Mouse (Mus musculus) forebrain, embryonic 12.5 days (tissue): Measurements from ENCODE around the gene Prpsap1. TPM values are rescaled to one million over a fixed set of nuclear protein-coding genes. Genes with fewer than 3 reads are reported as not detected.
"Not testable (repeated sequence)": the region's sequence is repeated elsewhere in the genome, so short reads cannot be mapped to it uniquely, and the experiment has no call there.

ENCODE experiments used
- ATAC-seq: fragments of 200-750 bp; cut with Nextera tagmentation; 2 replicates; pipeline ENCODE4 v1.8.0; 2017; ENCODE audit warnings: moderate TSS enrichment; ENCODE audit not compliant: low FRiP score
- H3K27ac ChIP-seq: fragments of 300-500 bp; sonication (generic); 2 replicates; pipeline ENCODE4 v1.5.1; 2016; ENCODE audit warnings: mild to moderate bottlenecking
- H3K27me3 ChIP-seq: fragments of 300-500 bp; sonication (generic); 2 replicates; pipeline ENCODE4 v1.6.1; 2016; ENCODE audit warnings: mild to moderate bottlenecking
- H3K36me3 ChIP-seq: fragments of 300-500 bp; sonication (generic); replicated peaks from 2 replicates; pipeline ENCODE4 v1.6.1; 2016; ENCODE audit warnings: mild to moderate bottlenecking
- H3K4me1 ChIP-seq: fragments of 300-500 bp; sonication (generic); 2 replicates; pipeline ENCODE4 v1.6.1; 2016
- H3K4me2 ChIP-seq: fragments of 300-500 bp; sonication (generic); 2 replicates; pipeline ENCODE4 v1.6.1; 2016; ENCODE audit warnings: mild to moderate bottlenecking, moderate library complexity
- H3K4me3 ChIP-seq: fragments of 300-500 bp; sonication (generic); replicated peaks from 2 replicates; pipeline ENCODE4 v1.5.1; 2016; ENCODE audit warnings: mild to moderate bottlenecking
- H3K9ac ChIP-seq: fragments of 300-500 bp; sonication (generic); 2 replicates; pipeline ENCODE4 v1.6.1; 2016; ENCODE audit warnings: mild to moderate bottlenecking
- H3K9me3 ChIP-seq: fragments of 300-500 bp; sonication (generic); 2 replicates; pipeline ENCODE4 v1.6.1; 2016
- WGBS: fragments of 180-500 bp; shearing (Covaris S2); methylation state at CpG from one replicate; pipeline ENCODE4 v1.1.7; 2016; 5-methylcytosine and 5-hydroxymethylcytosine counted together
- polyA plus RNA-seq: library from polyadenylated mRNA; unstranded; fragments of >200 nt; fragmentation: Nextera tagmentation; extraction: Ambion mirVana; gene quantifications from 2 replicates; pipeline ENCODE4 v1.2.1, GENCODE M21; 2016

Gene Prpsap1
- polyA plus RNA-seq, 1 experiment from 2014 or later, result 176 TPM

DNA sequence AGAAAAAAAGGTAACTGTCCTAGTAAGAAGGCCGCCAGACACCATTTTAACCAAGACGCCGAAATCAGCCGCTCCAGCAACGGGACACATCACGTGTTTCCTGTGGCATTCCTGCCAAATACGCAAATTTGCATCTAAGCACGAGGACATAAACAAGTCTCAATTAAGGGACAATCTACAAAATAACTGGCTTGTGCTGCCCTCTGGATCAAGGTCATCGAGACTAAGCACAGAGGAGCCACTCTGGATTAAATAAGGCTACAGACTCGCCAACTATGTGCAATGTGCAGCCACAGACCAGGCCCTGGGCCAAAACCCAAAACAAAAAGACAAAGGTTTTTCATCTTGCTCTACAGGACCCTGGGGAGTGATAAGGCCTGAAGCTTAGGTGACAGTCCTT is 18.0 kb downstream of the Prpsap1 start:
- Histone ChIP-seq H3K27me3 (no peaks in the 10 kb centered on the region), H3K9me3 (no peaks in the 10 kb centered on the region), H3K36me3 (peaks cover 98% of the 10 kb centered on the region), H3K9ac (no peak overlapping the region), H3K4me1 (peaks cover 4% of the 10 kb centered on the region; the same call in 1 of the 2 replicates), H3K27ac (no peak overlapping the region), H3K4me2 (no peak overlapping the region), H3K4me3 (no peak overlapping the region)
- 89% methylated on average over 10 of the region's 10 CpGs for WGBS
- no peak for ATAC-seq

GRCm38 (mm10) chr11:116472275-116472674 is 21.7 kb downstream of the Prpsap1 start:
- WGBS, result 84% methylated on average over 4 of the region's 4 CpGs
- Histone ChIP-seq H3K4me1 (no peaks in the 10 kb centered on the region), H3K4me2 (no peak overlapping the region), H3K36me3 (peaks cover 79% of the 10 kb centered on the region), H3K9me3 (no peaks in the 10 kb centered on the region), H3K9ac (no peak overlapping the region), H3K4me3 (no peak overlapping the region), H3K27ac (no peak overlapping the region), H3K27me3 (no peaks in the 10 kb centered on the region)
- no peak for ATAC-seq

GRCm38 (mm10) chr11:116470896-116471295 is 23.1 kb downstream of the Prpsap1 start:
- ATAC-seq, result no peak
- Histone ChIP-seq H3K9ac (no peak overlapping the region), H3K4me3 (no peak overlapping the region), H3K27ac (no peak overlapping the region), H3K36me3 (peaks cover 66% of the 10 kb centered on the region), H3K9me3 (no peaks in the 10 kb centered on the region), H3K27me3 (no peaks in the 10 kb centered on the region), H3K4me1 (no peaks in the 10 kb centered on the region), H3K4me2 (no peak overlapping the region)
- WGBS, result 93% methylated on average over 4 of the region's 4 CpGs

GRCm38 (mm10) chr11:116470249-116470648 is 23.8 kb downstream of the Prpsap1 start:
- no peak overlapping the region for H3K4me2 ChIP-seq
- H3K9me3 ChIP-seq, result no peaks in the 10 kb centered on the region
- H3K27ac ChIP-seq, result no peak overlapping the region
- 79% methylated on average over 3 of the region's 3 CpGs for WGBS
- no peaks in the 10 kb centered on the region for H3K27me3 ChIP-seq
- H3K9ac ChIP-seq, result no peak overlapping the region
- no peak for ATAC-seq
- H3K36me3 ChIP-seq, result peaks cover 59% of the 10 kb centered on the region
- no peaks in the 10 kb centered on the region for H3K4me1 ChIP-seq
- no peak overlapping the region for H3K4me3 ChIP-seq

- WGBS, result 84% methylated on average over 3 of the region's 3 CpGs
- not testable (repeated sequence) for ATAC-seq
These were observed 25.7 kb downstream of the Prpsap1 start for GRCm38 (mm10) chr11:116468338-116468737.

GRCm38 (mm10) chr11:116466141-116466540 is 27.9 kb downstream of the Prpsap1 start, which contains the start of gene Qrich2:
Gene Qrich2, minus strand, starts transcription at chr11:116466241.
- Histone ChIP-seq H3K9ac (no peak within 1 kb of the TSS), H3K27ac (no peak within 1 kb of the TSS), H3K4me2 (no peak within 1 kb of the TSS), H3K27me3 (no peaks in the 10 kb centered on the region), H3K9me3 (no peaks in the 10 kb centered on the region), H3K36me3 (peaks cover 20% of the 10 kb centered on the region), H3K4me3 (no peak within 1 kb of the TSS), H3K4me1 (no peaks in the 10 kb centered on the region)
- 77% methylated on average over 20 of the region's 20 CpGs for WGBS
- no peak for ATAC-seq

More at GRCm38 (mm10) chr11:116468338-116468737, 25.7 kb downstream of the Prpsap1 start:
- not testable (repeated sequence) for H3K27ac ChIP-seq, H3K4me2 ChIP-seq, H3K27me3 ChIP-seq, H3K4me3 ChIP-seq, H3K9me3 ChIP-seq, H3K4me1 ChIP-seq, H3K9ac ChIP-seq
- H3K36me3 ChIP-seq, result peaks cover 42% of the 10 kb centered on the region

GRCm38 (mm10) chr11:116463833-116464232 is 30.2 kb downstream of the Prpsap1 start:
- peak; percentile 57; the same call in 1 of the 2 replicates for ATAC-seq
- Histone ChIP-seq H3K36me3 (no peaks in the 10 kb centered on the region), H3K4me1 (no peaks in the 10 kb centered on the region), H3K4me2 (no peak overlapping the region), H3K27ac (no peak overlapping the region), H3K4me3 (no peak overlapping the region), H3K27me3 (no peaks in the 10 kb centered on the region), H3K9ac (no peak overlapping the region), H3K9me3 (no peaks in the 10 kb centered on the region)
- WGBS, result 22% methylated on average over 2 of the region's 2 CpGs

GRCm38 (mm10) chr11:116463338-116463737 is 30.7 kb downstream of the Prpsap1 start:
- H3K4me3 ChIP-seq, result no peak overlapping the region
- ATAC-seq, result no peak
- no peak overlapping the region for H3K4me2 ChIP-seq
- no peaks in the 10 kb centered on the region for H3K27me3 ChIP-seq
- no peak overlapping the region for H3K9ac ChIP-seq
- H3K4me1 ChIP-seq, result no peaks in the 10 kb centered on the region
- H3K9me3 ChIP-seq, result no peaks in the 10 kb centered on the region
- H3K27ac ChIP-seq, result no peak overlapping the region
- no peaks in the 10 kb centered on the region for H3K36me3 ChIP-seq
- WGBS, result 61% methylated on average over 5 of the region's 5 CpGs

DNA sequence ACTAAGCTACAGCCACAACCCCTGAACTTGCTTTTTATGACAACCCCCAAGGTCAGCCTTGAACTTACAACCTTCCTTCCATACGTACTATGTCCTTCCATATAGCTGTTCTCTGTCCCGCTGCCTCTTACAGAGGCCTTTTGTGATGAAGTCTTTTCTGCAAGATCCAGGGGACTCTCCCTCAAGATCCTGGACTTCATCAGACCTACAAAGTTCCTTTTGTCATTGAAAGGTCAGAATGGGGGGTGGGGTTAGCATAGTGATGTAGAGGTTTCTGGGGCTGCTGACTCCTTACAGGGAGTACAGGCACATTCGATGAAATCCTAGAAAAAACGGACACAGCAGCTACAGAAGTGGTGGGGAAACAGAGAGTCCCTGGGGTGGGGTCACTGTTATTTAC is 34.2 kb downstream of the Prpsap1 start:
- Histone ChIP-seq H3K4me3 (no peak overlapping the region), H3K36me3 (no peaks in the 10 kb centered on the region), H3K4me2 (no peak overlapping the region), H3K9me3 (no peaks in the 10 kb centered on the region), H3K4me1 (no peaks in the 10 kb centered on the region), H3K9ac (no peak overlapping the region), H3K27ac (no peak overlapping the region), H3K27me3 (peaks cover 4% of the 10 kb centered on the region; the same call in 1 of the 2 replicates)
- 59% methylated on average over 4 of the region's 4 CpGs for WGBS
- ATAC-seq, result no peak

DNA sequence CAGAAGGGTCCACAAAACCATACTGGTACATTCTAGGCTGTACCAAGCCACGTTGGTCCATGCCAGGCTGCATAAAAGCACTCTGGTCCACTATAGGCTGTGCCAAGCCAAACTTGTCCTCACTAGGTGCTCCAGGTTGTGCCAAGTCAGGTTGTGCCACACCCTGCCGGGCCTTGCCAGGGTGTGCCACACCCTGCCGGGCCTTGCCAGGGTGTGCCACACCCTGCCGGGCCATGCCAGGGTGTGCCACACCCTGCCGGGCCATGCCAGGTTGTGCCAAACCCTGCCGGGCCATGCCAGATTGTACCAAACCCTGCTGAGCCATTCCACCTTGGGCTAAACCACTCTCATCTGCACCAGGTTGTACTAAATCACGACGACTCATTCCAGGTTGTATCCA is 37.8 kb downstream of the Prpsap1 start:
- H3K9ac ChIP-seq, result no peak overlapping the region
- H3K27me3 ChIP-seq, result peaks cover 4% of the 10 kb centered on the region; the same call in 1 of the 2 replicates
- 85% methylated on average over 8 of the region's 8 CpGs for WGBS
- H3K4me2 ChIP-seq, result no peak overlapping the region
- no peaks in the 10 kb centered on the region for H3K4me1 ChIP-seq
- H3K9me3 ChIP-seq, result no peaks in the 10 kb centered on the region
- no peak overlapping the region for H3K4me3 ChIP-seq
- no peaks in the 10 kb centered on the region for H3K36me3 ChIP-seq
- H3K27ac ChIP-seq, result no peak overlapping the region
- no peak for ATAC-seq

DNA sequence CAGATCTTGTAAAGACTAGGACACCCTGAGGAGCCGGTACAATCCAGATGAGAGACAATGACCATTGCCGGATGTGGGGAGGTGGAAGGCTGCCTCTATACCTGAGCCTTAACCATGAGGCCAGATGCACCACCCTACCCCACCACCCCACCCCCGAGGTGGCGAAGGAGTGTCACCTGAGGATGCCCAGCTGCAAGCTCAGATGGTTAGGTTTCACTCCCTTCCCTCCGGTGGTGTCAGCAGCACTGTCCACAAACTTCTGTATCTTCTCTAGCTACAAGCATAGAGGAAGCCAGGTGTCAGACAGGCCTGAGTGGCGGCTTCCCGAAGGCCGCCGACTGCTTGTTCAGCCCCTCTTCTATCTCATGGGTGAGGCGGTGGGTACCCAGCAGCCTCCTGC is 40.1 kb downstream of the Prpsap1 start:
- H3K36me3 ChIP-seq, result no peaks in the 10 kb centered on the region
- H3K27me3 ChIP-seq, result peaks cover 4% of the 10 kb centered on the region; the same call in 1 of the 2 replicates
- no peaks in the 10 kb centered on the region for H3K4me1 ChIP-seq
- H3K27ac ChIP-seq, result no peak overlapping the region
- no peak for ATAC-seq
- WGBS, result 87% methylated on average over 10 of the region's 10 CpGs
- no peak overlapping the region for H3K9ac ChIP-seq
- 0 out of 2 replicates have a peak, but pooled peaks cover 5% of the 10 kb centered on the region for H3K9me3 ChIP-seq
- no peak overlapping the region for H3K4me3 ChIP-seq
- no peak overlapping the region for H3K4me2 ChIP-seq

DNA sequence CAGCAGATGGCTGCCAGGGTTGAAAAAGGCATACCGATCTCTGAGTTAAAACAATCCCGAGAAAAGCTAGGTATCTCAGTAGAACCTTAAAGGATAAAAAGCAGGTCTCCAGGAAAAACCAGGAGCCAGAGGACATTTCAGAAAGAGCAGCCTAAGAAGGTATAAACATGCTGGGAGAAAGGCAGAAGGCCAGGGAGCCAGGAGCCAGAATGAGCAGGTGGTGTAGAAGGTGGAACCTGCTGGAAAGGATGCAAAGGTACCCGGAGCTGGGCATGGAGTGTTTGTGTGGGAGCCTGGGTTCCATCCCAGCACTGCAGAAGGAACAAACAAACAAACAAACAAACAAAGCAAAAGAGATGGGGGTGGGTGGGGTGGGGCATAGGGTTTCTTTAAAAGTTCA is 44.7 kb downstream of the Prpsap1 start:
- WGBS, result 97% methylated on average over 3 of the region's 3 CpGs
- Histone ChIP-seq H3K27me3 (peaks cover 22% of the 10 kb centered on the region), H3K4me1 (peaks cover 7% of the 10 kb centered on the region; the same call in 1 of the 2 replicates), H3K9me3 (0 out of 2 replicates have a peak, but pooled peaks cover 5% of the 10 kb centered on the region), H3K36me3 (no peaks in the 10 kb centered on the region), H3K27ac (no peak overlapping the region), H3K9ac (no peak overlapping the region), H3K4me2 (no peak overlapping the region), H3K4me3 (no peak overlapping the region)
- no peak for ATAC-seq

DNA sequence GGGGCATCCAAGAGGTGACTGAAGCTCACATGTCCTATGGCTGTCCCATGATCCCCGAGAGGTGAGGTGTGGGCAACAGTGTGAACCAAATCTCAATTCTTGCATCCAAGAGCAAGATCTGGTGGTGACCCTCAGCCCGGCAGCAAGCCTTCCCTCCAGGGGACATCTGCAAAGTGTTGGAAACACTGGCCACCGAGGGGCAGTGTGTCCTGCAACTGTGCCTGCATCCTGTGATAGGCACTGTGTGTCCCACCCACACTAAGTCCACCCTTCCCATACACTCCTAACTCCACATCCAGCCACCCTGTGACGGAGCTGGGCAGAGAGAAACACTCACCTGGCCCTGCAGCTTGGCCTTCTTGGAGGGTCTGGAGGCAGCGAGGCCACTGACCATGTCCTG is 46.2 kb downstream of the Prpsap1 start:
- H3K27me3 ChIP-seq, result peaks cover 22% of the 10 kb centered on the region
- H3K4me2 ChIP-seq, result no peak overlapping the region
- H3K27ac ChIP-seq, result no peak overlapping the region
- H3K4me1 ChIP-seq, result peaks cover 7% of the 10 kb centered on the region; the same call in 1 of the 2 replicates
- H3K36me3 ChIP-seq, result no peaks in the 10 kb centered on the region
- no peak for ATAC-seq
- WGBS, result 68% methylated on average over 5 of the region's 5 CpGs
- H3K4me3 ChIP-seq, result no peak overlapping the region
- no peak overlapping the region for H3K9ac ChIP-seq
- H3K9me3 ChIP-seq, result 0 out of 2 replicates have a peak, but pooled peaks cover 5% of the 10 kb centered on the region
